Mouse (Mus musculus) ES-E14 (cell line): Measurements from ENCODE around the gene Iffo2. TPM values are rescaled to one million over a fixed set of nuclear protein-coding genes. Genes with fewer than 3 reads are reported as not detected.

Experiments
- DNase-seq: peaks from one replicate; pipeline ENCODE4 v3.0.0-alpha.2; 2013; ENCODE audit warnings: low read depth, low spot score
- H3K27ac ChIP-seq: 2 replicates; pipeline ENCODE4 v1.5.1; 2012; ENCODE audit warnings: low read depth, mild to moderate bottlenecking, low read length, moderate library complexity, mixed read lengths; ENCODE audit not compliant: poor library complexity, insufficient read depth, severe bottlenecking
- H3K36me3 ChIP-seq: 2 replicates; pipeline ENCODE4 v1.6.1; 2012; ENCODE audit warnings: mild to moderate bottlenecking, low read length, moderate library complexity, mixed read lengths; ENCODE audit not compliant: control insufficient read depth, poor library complexity, insufficient read depth, severe bottlenecking
- H3K4me1 ChIP-seq, 2 experiments: fragments of 150-350 bp in 1 of 2; sonication (generic) in 1 of 2; 2 replicates each; pipeline ENCODE4 v1.6.1; 2012; ENCODE audit warnings: low read length in 2 of 2, mild to moderate bottlenecking in 1 of 2, mixed read lengths in 1 of 2; ENCODE audit not compliant: control insufficient read depth in 2 of 2, insufficient read depth in 2 of 2, poor library complexity in 1 of 2
- H3K4me3 ChIP-seq, 2 experiments: fragments of 150-350 bp in 1 of 2; sonication (generic) in 1 of 2; 2 replicates each; pipeline ENCODE4 v1.5.1; 2012; ENCODE audit warnings: low read length in 2 of 2, low read depth in 1 of 2, mild to moderate bottlenecking in 1 of 2, mixed read lengths in 1 of 2; ENCODE audit not compliant: insufficient read depth in 1 of 2, poor library complexity in 1 of 2, severe bottlenecking in 1 of 2
- H3K9ac ChIP-seq: 2 replicates; pipeline ENCODE4 v1.6.1; 2012; ENCODE audit warnings: low read depth, mild to moderate bottlenecking, low read length, mixed read lengths; ENCODE audit not compliant: poor library complexity, insufficient read depth, severe bottlenecking
- H3K9me3 ChIP-seq: fragments of 150-350 bp; sonication (generic); 2 replicates; pipeline ENCODE4 v1.6.1; 2012; ENCODE audit warnings: low read depth, mild to moderate bottlenecking, low read length; ENCODE audit not compliant: control insufficient read depth, insufficient read depth
- CHD2 ChIP-seq: IDR thresholded peaks from 2 replicates; pipeline ENCODE4 v1.6.1; 2014; ENCODE audit warnings: mild to moderate bottlenecking, low read depth, low read length, inconsistent platforms
- HCFC1 ChIP-seq: IDR thresholded peaks from 2 replicates; pipeline ENCODE4 v1.6.1; 2012; ENCODE audit warnings: low read length, inconsistent platforms, borderline replicate concordance; ENCODE audit not compliant: insufficient read depth
- MAFK ChIP-seq: IDR thresholded peaks from 2 replicates; pipeline ENCODE4 v1.6.1; 2014; ENCODE audit warnings: mild to moderate bottlenecking, low read depth, low read length, inconsistent platforms; ENCODE audit not compliant: insufficient read depth
- ZC3H11A ChIP-seq: IDR thresholded peaks from 2 replicates; pipeline ENCODE4 v1.6.1; 2012; ENCODE audit warnings: low read depth, mild to moderate bottlenecking, inconsistent platforms, low read length, borderline replicate concordance
- ZNF384 ChIP-seq: IDR thresholded peaks from 2 replicates; pipeline ENCODE4 v1.6.1; 2012; ENCODE audit warnings: low read depth, low read length, inconsistent platforms
- in situ Hi-C, 2 experiments: fragments of 600-800 bp; cut with MboI; formaldehyde crosslinking; loops; one replicate each; pipeline ENCODE4 v1.15.1; 2025; ENCODE audit warnings: low sequenced_read_pairs in 2 of 2, inconsistent platforms in 1 of 2; ENCODE audit not compliant: unreplicated experiment in 2 of 2
- total RNA-seq: library from RNA; depleted of rRNA; stranded (reverse); fragments of 300-350 nt; gene quantifications from 2 replicates; pipeline ENCODE4 v1.2.3, GENCODE M21; 2012

Iffo2 gene
- total RNA-seq, 1 experiment = 19.3 TPM

- H3K4me1 ChIP-seq = peaks cover 0 to 36% of the 10 kb centered on the region in 2 experiments; a peak in 2 of 4 replicates
- in situ Hi-C loops = no loop called here
- DNase-seq = no peak
Observed at GRCm38 (mm10) chr4:139583629-139584245, 53.4 kb downstream of the Iffo2 start.

GRCm38 (mm10) chr4:139584704-139585103, 54.4 kb downstream of the Iffo2 start:
- no peaks in the 10 kb centered on the region; the same call in 1 of the 2 replicates for H3K36me3 ChIP-seq
- DNase-seq = no peak
- no peaks in the 10 kb centered on the region for H3K9me3 ChIP-seq
- no peak overlapping the region for H3K27ac ChIP-seq
- no peak overlapping the region for H3K9ac ChIP-seq
- TF ChIP-seq CHD2 (no peak), ZNF384 (no peak), HCFC1 (no peak), ZC3H11A (no peak), MAFK (no peak)
- no peak overlapping the region for H3K4me3 ChIP-seq
- peaks cover 0 to 39% of the 10 kb centered on the region in 2 experiments; a peak in 2 of 4 replicates for H3K4me1 ChIP-seq
- in situ Hi-C loops = no loop called here

More at GRCm38 (mm10) chr4:139583629-139584245, 53.4 kb downstream of the Iffo2 start:
- Histone ChIP-seq H3K9me3 (no peaks in the 10 kb centered on the region), H3K9ac (no peak overlapping the region), H3K27ac (no peak overlapping the region), H3K36me3 (no peaks in the 10 kb centered on the region; the same call in 1 of the 2 replicates), H3K4me3 (no peak overlapping the region)
- TF ChIP-seq CHD2 (no peak), MAFK (no peak), ZC3H11A (no peak), ZNF384 (no peak), HCFC1 (no peak)

- Histone ChIP-seq H3K36me3 (no peaks in the 10 kb centered on the region; the same call in 1 of the 2 replicates), H3K9ac (no peak overlapping the region), H3K27ac (no peak overlapping the region), H3K4me3 (no peak overlapping the region), H3K4me1 (peaks cover 0 to 42% of the 10 kb centered on the region in 2 experiments; a peak in 2 of 4 replicates), H3K9me3 (no peaks in the 10 kb centered on the region)
- in situ Hi-C loops = no loop called here
- DNase-seq = no peak
- no peak for TF ChIP-seq HCFC1
- no peak for TF ChIP-seq ZC3H11A
- TF ChIP-seq CHD2 = no peak
- TF ChIP-seq ZNF384 = no peak
- no peak for TF ChIP-seq MAFK
Observed at GRCm38 (mm10) chr4:139585713-139586112, 55.4 kb downstream of the Iffo2 start.

GRCm38 (mm10) chr4:139587370-139587769, 57.0 kb downstream of the Iffo2 start:
- no peak overlapping the region for H3K27ac ChIP-seq
- no peak overlapping the region for H3K4me3 ChIP-seq
- H3K9ac ChIP-seq = no peak overlapping the region
- no peak for DNase-seq
- H3K4me1 ChIP-seq = peaks cover 0 to 36% of the 10 kb centered on the region in 2 experiments; a peak in 2 of 4 replicates
- in situ Hi-C loops = no loop called here
- TF ChIP-seq HCFC1 = no peak
- no peak for TF ChIP-seq MAFK
- no peak for TF ChIP-seq CHD2
- no peak for TF ChIP-seq ZC3H11A
- TF ChIP-seq ZNF384 = no peak
- no peaks in the 10 kb centered on the region; the same call in 1 of the 2 replicates for H3K36me3 ChIP-seq
- no peaks in the 10 kb centered on the region for H3K9me3 ChIP-seq
